29 mouse cellular contexts compared by ENCODE assay signal in the genomic region with DNA sequence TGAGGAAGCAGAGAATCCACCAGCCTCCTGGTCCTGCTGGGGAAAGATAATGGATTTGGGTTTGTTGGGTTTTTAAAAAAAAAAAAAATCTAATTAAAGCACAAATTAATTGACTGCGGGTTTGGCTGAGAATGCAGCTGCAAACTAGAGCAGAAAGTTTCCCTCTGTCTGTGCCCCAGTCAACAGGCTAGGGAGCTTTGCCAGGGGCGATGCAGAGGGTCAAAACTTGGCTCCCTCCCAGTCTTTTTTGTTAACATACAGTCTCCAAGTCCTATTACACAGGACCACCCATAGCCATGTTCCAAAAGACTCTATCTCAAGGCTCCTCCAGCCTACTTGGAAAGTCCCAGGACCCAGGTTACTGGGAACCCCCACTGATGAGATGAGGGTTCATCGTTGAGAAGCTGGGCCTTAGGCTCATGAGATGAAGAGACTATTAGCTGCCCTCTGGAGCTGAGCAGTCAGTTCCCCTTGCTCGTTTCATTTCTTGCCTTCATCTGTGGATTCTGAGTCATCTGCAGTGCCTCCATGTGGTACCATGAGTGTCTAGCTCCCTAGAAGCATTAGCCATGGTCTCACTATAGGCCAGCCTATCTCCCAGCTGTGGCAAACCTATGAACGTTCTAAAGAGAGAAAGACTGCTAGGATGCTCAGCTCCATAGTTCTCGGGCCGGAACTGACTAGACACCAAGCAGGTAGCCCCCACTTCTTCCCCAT. TPM values are rescaled to one million over a fixed set of nuclear protein-coding genes. Genes with fewer than 3 reads are reported as not detected.
A peak's percentile ranks its signal among the peaks of the same experiment; 100 is the strongest.
DNase-seq lines count a peak whose midpoint lies in the region; ATAC-seq and TF ChIP-seq lines count a peak whose summit lies in the region.
"Had no signal": no experiment of that assay in that cellular context is flagged by ENCODE, and none has a peak within 500 bp of the region (broad histone marks: within the 10 kb centered on the region; RNA-seq: fewer than 3 reads in every experiment).

No protein-coding gene starts in this region.

- ATAC-seq in frontal cortex, adult (ENCODE audit: low TSS enrichment): peak; percentile 64
- ATAC-seq: inflammation-experienced regulatory T-cells, adult 6 months; liver, embryonic 12.5 days; midbrain, embryonic 16.5 days had no signal

- H3K4me3 ChIP-seq in left cerebral cortex, adult 2 months: no peak overlapping the region
- no peak overlapping the region for H3K4me3 ChIP-seq in MEL (ENCODE audit: control insufficient read depth in 1 of 2, insufficient read depth in 1 of 2, low read depth in 2 of 2, low read length in 2 of 2)
- H3K4me3 ChIP-seq: erythroblast, embryonic 14.5 days; forebrain, embryonic 12.5 days; heart, adult 2 months; heart, embryonic 12.5 days; limb, embryonic 13.5 days; liver, embryonic 12.5 days had no signal

- H3K9ac ChIP-seq in MEL (ENCODE audit: control insufficient read depth, low read depth, low read length, poor library complexity, severe bottlenecking): no peak overlapping the region
- H3K9ac ChIP-seq: forebrain, embryonic 12.5 days; heart, embryonic 12.5 days; hindbrain, embryonic 14.5 days; limb, embryonic 13.5 days; liver, embryonic 12.5 days had no signal

- no peaks in the 10 kb centered on the region for H3K79me2 ChIP-seq in MEL (ENCODE audit: control insufficient read depth, insufficient read depth, low read length, poor library complexity)

- no peak for TF ChIP-seq POLR2A in MEL (IDR thresholded peaks at IDR 0.05; ENCODE audit: control insufficient read depth in 1 of 2, insufficient read depth in 1 of 2, low read depth in 1 of 2, low read length in 2 of 2, poor library complexity in 1 of 2)

- no peaks in the 10 kb centered on the region for H3K9me3 ChIP-seq in MEL (replicated peaks; ENCODE audit: insufficient read depth, low read length)
- H3K9me3 ChIP-seq: forebrain, embryonic 12.5 days; heart, embryonic 12.5 days; limb, embryonic 13.5 days; liver, embryonic 12.5 days had no signal

- no peak for TF ChIP-seq EP300 in MEL (IDR thresholded peaks at IDR 0.05; ENCODE audit: low read depth in 1 of 2, low read length in 2 of 2)

- H3K36me3 ChIP-seq in MEL (ENCODE audit: control insufficient read depth in 1 of 2, insufficient read depth in 2 of 2, low read length in 2 of 2): peaks cover 0 to 11% of the 10 kb centered on the region in 2 experiments; a peak in 1 of 4 replicates

- no peaks in the 10 kb centered on the region for H3K4me1 ChIP-seq in MEL (ENCODE audit: control insufficient read depth in 1 of 2, insufficient read depth in 2 of 2, low read length in 2 of 2)
- H3K4me1 ChIP-seq: limb, embryonic 13.5 days; liver, embryonic 12.5 days had no signal

- peak; percentile 24 for TF ChIP-seq CTCF in left cerebral cortex, adult 2 months (IDR thresholded peaks at IDR 0.05)
- no peak; a peak in 1 of 6 replicates for TF ChIP-seq CTCF in MEL (IDR thresholded peaks at IDR 0.05 in 2 of 3, conservative IDR thresholded peaks at IDR 0.05 in 1 of 3; ENCODE audit: control insufficient read depth in 1 of 3, insufficient read depth in 1 of 3, low read depth in 2 of 3, low read length in 3 of 3, poor library complexity in 1 of 3, severe bottlenecking in 1 of 3)

- TF ChIP-seq RAD21 in MEL (IDR thresholded peaks at IDR 0.05; ENCODE audit: low read depth, low read length): no peak

- H3K27me3 ChIP-seq in MEL (ENCODE audit: control insufficient read depth in 1 of 2, insufficient read depth in 2 of 2, low read length in 2 of 2): no peaks in the 10 kb centered on the region
- H3K27me3 ChIP-seq: heart, embryonic 12.5 days; limb, embryonic 13.5 days; liver, embryonic 12.5 days had no signal

- intact Hi-C loops in left cerebral cortex, adult 2 months (cut with DNase I): no loop called here
- intact Hi-C loops in left cerebral cortex, postnatal 36 days (cut with DNase I): no loop called here

- no peak overlapping the region for H3K27ac ChIP-seq in left cerebral cortex, adult 2 months
- no peak overlapping the region for H3K27ac ChIP-seq in MEL (ENCODE audit: control insufficient read depth, low read depth, low read length)
- H3K27ac ChIP-seq: forebrain, embryonic 12.5 days; heart, adult 2 months; hindbrain, embryonic 14.5 days; limb, embryonic 13.5 days; liver, embryonic 12.5 days had no signal

- DNase-seq in frontal cortex, postnatal 36 days (ENCODE audit: low spot score in 2 of 2): no peak
- DNase-seq in left cerebral cortex, adult 2 months (ENCODE audit: extremely low spot score in 1 of 2, low spot score in 2 of 2): no peak
- DNase-seq in left cerebral cortex, postnatal 36 days (ENCODE audit: low spot score in 2 of 2): no peak
- no peak for DNase-seq in MEL (ENCODE audit: low read depth, low spot score)
- peak; percentile 60 for DNase-seq in brain, adult 2 months (ENCODE audit: low read depth, low spot score)
- DNase-seq in spleen, postnatal 4 days (ENCODE audit: low spot score in 2 of 2): no peak
- no peak for DNase-seq in urinary bladder, postnatal 14 days (ENCODE audit: low spot score)
- DNase-seq: adrenal gland, adult 2 months; cerebellum, adult 11 months; cerebellum, adult 9-11 months; heart, adult 2 months; heart, postnatal 4 days; kidney, adult 2 months; lung, adult 18-20 months; lung, postnatal 10 days; right cerebral cortex, adult 18-20 months; spleen, adult 18-20 months; thymus, adult 2 months; thymus, postnatal 36 days had no signal

TF ChIP-seq in MEL, 35 proteins besides CTCF, POLR2A, EP300 and RAD21:
- 0 out of 2 replicates have a peak, but pooled peaks have one; percentile 18 for TF ChIP-seq SMC3 (IDR thresholded peaks at IDR 0.05; ENCODE audit: low read depth, low read length)
- TF ChIP-seq MAX (IDR thresholded peaks at IDR 0.05; ENCODE audit: low read length): no peak
- TF ChIP-seq TAL1 (IDR thresholded peaks at IDR 0.05; ENCODE audit: low read length): no peak

RNA-seq across cellular contexts. Expression of a gene that starts 55.3 kb away (rescaled TPM):
- 100 to 1,000 TPM; 105 to 111 TPM for total RNA-seq in left cerebral cortex, adult 2 months (2021)
- total RNA-seq in left cerebral cortex, postnatal 36 days (2021): 100 to 1,000 TPM in 1 of 2 experiments, 10 to 100 TPM in 1; 95.8 to 105 TPM
- total RNA-seq in MEL (2012; rRNA removed): 0.12 and 0.23 TPM in 2 replicates
- under 1 TPM in 1 of 2 experiments, not detected in 1; 0.07 TPM for polyA plus RNA-seq in MEL (2012; ENCODE audit: insufficient read depth in 1 of 2, insufficient read length in 2 of 2, low read depth in 1 of 2, low replicate concordance in 2 of 2, missing spikeins in 1 of 2)
- total RNA-seq: neutrophil, adult 5-6 weeks had no signal
- polyA plus RNA-seq: erythroblast, embryonic 14.5 days had no signal

Comparison
In these comparisons a context has a peak if more than half of its experiments do, and no peak if none do; other contexts are left out.
1. RNA of a gene that starts 55.3 kb away (total RNA-seq): 105 to 111 TPM in left cerebral cortex, adult 2 months and 95.8 to 105 TPM in left cerebral cortex, postnatal 36 days; 0.12 to 0.23 TPM in MEL; every median in the first group is over 10 times any median in the second.